Mouse (Mus musculus) kidney, postnatal 0 days (tissue): Measurements from ENCODE around the gene Mindy4b-ps. TPM values are rescaled to one million over a fixed set of nuclear protein-coding genes. Genes with fewer than 3 reads are reported as not detected.
"Not testable (repeated sequence)": the region's sequence is repeated elsewhere in the genome, so short reads cannot be mapped to it uniquely, and the experiment has no call there.

ENCODE experiments used
- ATAC-seq: fragments of 200-750 bp; cut with Nextera tagmentation; replicated peaks from 2 replicates; pipeline ENCODE4 v1.8.0; 2017; ENCODE audit warnings: low read depth, moderate number of reproducible peaks, moderate TSS enrichment, moderate library complexity; ENCODE audit not compliant: low FRiP score
- DNase-seq: peaks from one replicate; pipeline ENCODE4 v3.0.0-alpha.2; 2016; ENCODE audit warnings: low spot score
- H3K27ac ChIP-seq: fragments of 300-500 bp; sonication (generic); 2 replicates; pipeline ENCODE4 v1.5.1; 2014; ENCODE audit warnings: mild to moderate bottlenecking
- H3K27me3 ChIP-seq: fragments of 300-500 bp; sonication (generic); 2 replicates; pipeline ENCODE4 v1.6.1; 2014; ENCODE audit warnings: low read length, mixed read lengths; ENCODE audit not compliant: insufficient read depth
- H3K36me3 ChIP-seq: fragments of 300-500 bp; sonication (generic); 2 replicates; pipeline ENCODE4 v1.6.1; 2014; ENCODE audit warnings: low read length, mixed read lengths; ENCODE audit not compliant: insufficient read depth
- H3K4me1 ChIP-seq: fragments of 300-500 bp; sonication (generic); replicated peaks from 2 replicates; pipeline ENCODE4 v1.6.1; 2014; ENCODE audit warnings: antibody characterized with exemption, low read length, mixed read lengths; ENCODE audit not compliant: insufficient read depth
- H3K4me2 ChIP-seq: fragments of 300-500 bp; sonication (generic); 2 replicates; pipeline ENCODE4 v1.6.1; 2014; ENCODE audit warnings: mild to moderate bottlenecking, low read length, moderate library complexity, mixed read lengths
- H3K4me3 ChIP-seq: fragments of 300-500 bp; sonication (generic); replicated peaks from 2 replicates; pipeline ENCODE4 v1.5.1; 2014; ENCODE audit warnings: low read depth, low read length
- H3K9ac ChIP-seq: fragments of 300-500 bp; sonication (generic); 2 replicates; pipeline ENCODE4 v1.6.1; 2014; ENCODE audit warnings: low read depth, low read length
- H3K9me3 ChIP-seq: fragments of 300-500 bp; sonication (generic); replicated peaks from 2 replicates; pipeline ENCODE4 v1.6.1; 2016; ENCODE audit warnings: low read length, inconsistent platforms, mixed read lengths
- CTCF ChIP-seq: IDR thresholded peaks from 2 replicates; pipeline ENCODE4 v1.5.1; 2016; ENCODE audit warnings: antibody characterized with exemption, low read depth, mild to moderate bottlenecking, moderate library complexity
- WGBS: fragments of 180-500 bp; shearing (Covaris S2); extraction: QIAGEN DNeasy Blood & Tissue Kit; methylation state at CpG from one replicate; pipeline ENCODE4 v1.1.7; 2014; 5-methylcytosine and 5-hydroxymethylcytosine counted together
- polyA plus RNA-seq: library from polyadenylated mRNA; unstranded; fragments of >200 nt; fragmentation: Nextera tagmentation; extraction: Ambion mirVana; gene quantifications from 2 replicates; pipeline ENCODE4 v1.2.1, GENCODE M21; 2015

Gene Mindy4b-ps
- not detected in 2 replicates for polyA plus RNA-seq

DNA sequence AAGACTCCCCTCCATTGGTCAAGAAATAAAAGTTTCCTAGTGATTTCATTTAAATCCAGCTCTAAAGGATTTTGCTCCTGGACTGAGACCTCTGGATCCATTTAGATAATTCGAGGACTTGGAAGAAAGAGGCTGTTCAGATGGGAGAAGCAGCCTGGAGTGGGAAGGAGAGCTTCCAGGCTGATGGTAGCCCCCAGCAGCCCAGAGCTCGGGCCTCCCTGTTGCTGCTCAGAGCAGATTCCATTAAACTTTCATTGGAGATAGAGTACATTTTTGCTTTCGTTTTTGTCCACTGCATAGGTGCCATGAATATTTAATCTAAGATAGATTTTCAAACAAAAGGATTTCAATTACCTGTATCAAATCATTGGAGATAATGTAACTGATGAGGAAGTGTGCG lies at the start of gene Mindy4b-ps:
Mindy4b-ps (minus strand) TSS at position 101 of the 400 bp plus-strand sequence.
- TF ChIP-seq CTCF = no peak
- H3K4me3 ChIP-seq = no peak within 1 kb of the TSS
- ATAC-seq (no peak), DNase-seq (no peak)
- H3K9me3 ChIP-seq = no peaks in the 10 kb centered on the region
- no peak within 1 kb of the TSS for H3K27ac ChIP-seq
- H3K4me1 ChIP-seq = no peaks in the 10 kb centered on the region
- H3K4me2 ChIP-seq = no peak within 1 kb of the TSS
- no peaks in the 10 kb centered on the region for H3K36me3 ChIP-seq
- 59% methylated on average over 4 of the region's 4 CpGs for WGBS
- no peak within 1 kb of the TSS for H3K9ac ChIP-seq
- no peaks in the 10 kb centered on the region for H3K27me3 ChIP-seq

DNA sequence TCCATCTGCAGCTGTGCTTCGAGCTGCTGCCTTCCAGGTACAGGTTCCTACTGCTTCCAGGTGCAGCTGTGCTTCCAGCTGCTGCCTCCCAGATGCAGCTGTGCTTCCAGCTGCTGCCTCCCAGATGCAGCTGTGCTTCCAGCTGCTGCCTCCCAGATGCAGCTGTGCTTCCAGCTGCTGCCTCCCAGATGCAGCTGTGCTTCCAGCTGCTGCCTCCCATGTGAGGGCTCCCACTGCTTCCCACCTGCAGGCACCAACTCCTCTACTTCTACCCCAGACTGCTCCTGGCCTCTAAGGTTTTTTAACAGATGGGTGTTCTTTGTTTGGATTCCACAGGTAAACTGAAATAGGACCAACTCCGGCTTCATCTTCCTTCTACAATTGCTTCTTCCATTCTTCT lies 49.8 kb upstream of the Mindy4b-ps start:
- not testable (repeated sequence) for H3K4me2 ChIP-seq, H3K27ac ChIP-seq, ATAC-seq, H3K27me3 ChIP-seq, H3K4me3 ChIP-seq, H3K36me3 ChIP-seq, H3K4me1 ChIP-seq, DNase-seq, H3K9ac ChIP-seq, H3K9me3 ChIP-seq
- 83% methylated on average over 2 of the region's 2 CpGs for WGBS

DNA sequence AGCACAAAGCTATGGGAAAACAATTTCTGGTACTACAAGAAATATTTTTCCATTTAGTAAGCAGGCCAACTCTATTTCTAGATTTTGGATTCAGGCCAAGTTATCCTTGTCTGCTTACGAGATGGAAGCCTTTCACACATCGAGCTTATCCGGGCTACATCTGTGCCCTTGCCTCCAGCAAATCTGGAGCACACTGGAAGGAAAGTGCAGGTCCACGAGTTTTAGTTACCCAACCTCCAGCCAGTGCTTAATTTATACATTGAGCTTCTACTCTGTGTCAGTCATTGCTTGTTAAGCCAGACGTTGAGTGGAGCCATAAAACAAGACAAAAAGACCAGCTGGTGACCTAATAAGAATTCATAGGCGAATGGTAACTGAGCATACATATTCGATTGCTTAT lies 43.6 kb upstream of the Mindy4b-ps start:
- ATAC-seq = no peak
- Histone ChIP-seq H3K4me2 (no peak overlapping the region), H3K9ac (no peak overlapping the region), H3K4me3 (no peak overlapping the region), H3K4me1 (no peaks in the 10 kb centered on the region), H3K36me3 (no peaks in the 10 kb centered on the region), H3K27ac (no peak overlapping the region), H3K9me3 (no peaks in the 10 kb centered on the region), H3K27me3 (no peaks in the 10 kb centered on the region)
- 50% methylated on average over 7 of the region's 7 CpGs for WGBS
- TF ChIP-seq CTCF = no peak
- no peak for DNase-seq

DNA sequence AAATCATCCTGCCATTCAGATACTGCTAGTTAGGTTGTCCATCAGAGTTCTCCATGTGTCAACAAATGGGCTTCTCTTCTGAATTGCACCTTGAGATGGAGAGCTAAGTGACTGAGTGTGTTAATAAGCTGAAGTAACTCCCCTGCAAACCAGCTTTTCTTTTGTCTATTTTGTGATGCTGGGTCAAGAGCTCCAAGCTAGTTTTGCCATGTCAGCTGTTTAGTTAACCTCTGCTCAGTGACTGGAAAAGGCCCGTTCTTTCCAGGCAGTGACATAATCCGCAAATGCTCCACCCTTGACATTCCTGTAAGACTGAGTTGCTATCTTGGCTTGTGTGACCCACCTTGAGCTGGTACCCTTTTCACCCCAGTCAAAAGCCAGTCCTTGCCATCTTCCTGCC lies 40.9 kb upstream of the Mindy4b-ps start:
- Histone ChIP-seq H3K36me3 (no peaks in the 10 kb centered on the region), H3K4me3 (no peak overlapping the region), H3K9me3 (no peaks in the 10 kb centered on the region), H3K9ac (no peak overlapping the region), H3K4me1 (no peaks in the 10 kb centered on the region), H3K27me3 (no peaks in the 10 kb centered on the region), H3K4me2 (no peak overlapping the region), H3K27ac (no peak overlapping the region)
- 39% methylated on average over 2 of the region's 2 CpGs for WGBS
- TF ChIP-seq CTCF = no peak
- DNase-seq (no peak), ATAC-seq (no peak)

DNA sequence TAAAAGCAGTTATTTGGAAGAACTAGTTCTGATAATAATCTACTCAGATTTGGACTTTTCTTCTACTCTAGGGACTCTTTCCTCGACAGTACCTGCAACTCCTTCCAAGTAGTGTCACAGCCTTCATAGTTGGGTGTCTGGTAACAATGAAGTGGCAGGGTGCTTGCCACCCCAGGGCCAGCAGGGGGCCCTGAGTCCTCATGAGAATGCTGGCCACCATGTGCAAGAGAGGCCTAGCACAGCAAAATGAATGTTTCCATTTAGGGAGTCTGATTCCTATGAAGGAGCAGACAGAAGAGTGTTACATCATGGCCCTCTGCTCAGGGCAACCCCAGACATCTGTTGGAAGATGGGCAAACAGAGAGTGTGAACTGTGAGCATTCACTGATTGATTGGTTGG lies 21.3 kb upstream of the Mindy4b-ps start:
- 27% methylated on average over 1 of the region's 1 CpGs for WGBS
- ATAC-seq (peak; percentile 54), DNase-seq (peak; percentile 25)
- Histone ChIP-seq H3K4me3 (no peak overlapping the region), H3K9me3 (no peaks in the 10 kb centered on the region), H3K4me2 (no peak overlapping the region), H3K4me1 (no peaks in the 10 kb centered on the region), H3K27me3 (no peaks in the 10 kb centered on the region), H3K27ac (no peak overlapping the region), H3K36me3 (no peaks in the 10 kb centered on the region), H3K9ac (no peak overlapping the region)
- TF ChIP-seq CTCF = peak; percentile 72

DNA sequence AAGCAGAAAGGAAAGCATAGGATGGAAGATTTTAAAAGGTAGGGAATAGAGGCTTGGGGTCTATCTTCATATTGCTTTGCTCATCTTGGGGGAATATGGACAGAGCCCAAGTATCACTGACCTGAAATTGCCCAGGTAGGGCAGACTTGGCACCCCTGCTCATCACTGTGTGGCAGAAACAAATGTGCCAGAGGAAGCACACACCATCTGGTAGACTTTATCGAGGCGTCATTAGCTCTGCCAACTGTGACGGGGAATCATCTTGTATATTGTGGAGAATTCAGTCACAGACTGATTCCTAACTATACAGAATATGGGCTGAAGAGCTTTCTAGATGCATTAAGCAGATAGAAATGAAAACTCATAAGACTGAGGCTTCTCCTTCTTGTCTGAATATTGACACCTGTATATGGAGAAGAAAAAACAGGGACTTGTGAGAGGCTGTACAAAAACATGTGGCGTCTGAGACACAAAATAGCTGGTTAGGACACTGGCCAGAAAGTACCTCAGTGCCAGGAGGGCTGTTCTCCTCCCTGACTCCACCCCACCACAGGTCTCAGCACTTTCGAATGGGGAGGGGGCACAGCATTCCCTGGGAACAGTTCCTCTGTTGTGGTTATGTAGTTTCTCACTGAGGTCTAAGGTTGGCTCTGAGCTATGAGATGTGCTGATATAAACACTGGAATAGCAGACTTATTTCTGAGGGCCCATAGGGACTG lies 11.5 kb upstream of the Mindy4b-ps start:
- H3K4me1 ChIP-seq = no peaks in the 10 kb centered on the region
- no peak for ATAC-seq
- no peak overlapping the region for H3K27ac ChIP-seq
- 84% methylated on average over 5 of the region's 5 CpGs for WGBS
- no peak for DNase-seq
- no peaks in the 10 kb centered on the region for H3K9me3 ChIP-seq
- H3K4me2 ChIP-seq = no peak overlapping the region
- no peak overlapping the region for H3K4me3 ChIP-seq
- H3K9ac ChIP-seq = no peak overlapping the region
- H3K36me3 ChIP-seq = no peaks in the 10 kb centered on the region
- H3K27me3 ChIP-seq = no peaks in the 10 kb centered on the region
- no peak for TF ChIP-seq CTCF

DNA sequence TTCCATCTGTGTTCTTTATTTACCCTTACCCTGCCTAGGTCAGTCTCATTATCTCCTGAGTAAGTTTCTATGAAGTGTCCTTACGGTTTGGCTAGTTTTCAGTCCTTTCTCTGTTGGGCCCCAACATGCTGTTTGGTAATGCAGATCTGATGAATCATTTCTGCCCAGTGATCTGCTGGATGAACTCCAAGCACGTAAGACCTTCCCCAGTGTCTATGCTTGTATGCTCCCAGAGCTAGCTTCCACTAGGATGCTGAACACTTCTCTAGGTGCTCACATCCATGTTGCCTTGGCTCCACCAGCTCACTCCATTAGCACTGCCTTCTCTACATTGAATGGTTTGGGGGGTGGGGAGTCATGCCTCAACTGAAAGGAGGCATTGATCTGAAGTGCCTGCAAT lies 10.8 kb upstream of the Mindy4b-ps start:
- no peak overlapping the region for H3K4me3 ChIP-seq
- H3K4me1 ChIP-seq = no peaks in the 10 kb centered on the region
- DNase-seq (no peak), ATAC-seq (no peak)
- no peak overlapping the region for H3K4me2 ChIP-seq
- H3K27me3 ChIP-seq = no peaks in the 10 kb centered on the region
- no peak overlapping the region for H3K27ac ChIP-seq
- no peak for TF ChIP-seq CTCF
- no peaks in the 10 kb centered on the region for H3K36me3 ChIP-seq
- no peak overlapping the region for H3K9ac ChIP-seq
- H3K9me3 ChIP-seq = no peaks in the 10 kb centered on the region
- 83% methylated on average over 2 of the region's 2 CpGs for WGBS
